Mouse (Mus musculus): Measurements from ENCODE around the gene Timm22.

GRCm38 (mm10) chr11:76385017-76385416, 21.7 kb upstream of the Timm22 start:
- no peak for TF ChIP-seq CTCF (IDR thresholded peaks at IDR 0.05; ENCODE audit: extremely low read depth, insufficient read depth, insufficient read length, insufficient replicate concordance)
- no peak for TF ChIP-seq POLR2A (IDR thresholded peaks at IDR 0.05; ENCODE audit: low read depth, low read length)
